Mouse (Mus musculus) brain, embryonic 14.5 days (tissue): ENCODE measurements around the gene Malrd1.

Source experiments
- CTCF ChIP-seq: fragments of 200-500 bp; IDR thresholded peaks from 2 replicates; pipeline ENCODE4 v1.5.1; 2012; ENCODE audit warnings: inconsistent platforms, mild to moderate bottlenecking, moderate library complexity, borderline replicate concordance; ENCODE audit not compliant: insufficient read depth, insufficient read length; ENCODE audit errors: extremely low read depth
- POLR2A ChIP-seq: fragments of 200-500 bp; IDR thresholded peaks from 2 replicates; pipeline ENCODE4 v1.6.1; 2012; ENCODE audit warnings: mild to moderate bottlenecking, inconsistent platforms, borderline replicate concordance; ENCODE audit not compliant: poor library complexity, insufficient read depth, insufficient read length, severe bottlenecking; ENCODE audit errors: extremely low read depth

GRCm38 (mm10) chr2:15656388-15656787 is 130.1 kb downstream of the Malrd1 start:
- no peak for TF ChIP-seq CTCF
- TF ChIP-seq POLR2A = no peak
